Mouse (Mus musculus) C2C12 (cell line): ENCODE data around the gene Meaf6. TPM values are rescaled to one million over a fixed set of nuclear protein-coding genes. Genes with fewer than 3 reads are reported as not detected.

ENCODE experiments used
- H3K27me3 ChIP-seq: one replicate; pipeline ENCODE4 v1.6.1; 2011; ENCODE audit not compliant: control insufficient read depth, insufficient read depth, insufficient read length
- H3K36me3 ChIP-seq: one replicate; pipeline ENCODE4 v1.6.1; 2011; ENCODE audit not compliant: control insufficient read depth, insufficient read depth
- H3K4me3 ChIP-seq: one replicate; pipeline ENCODE4 v1.5.1; 2011; ENCODE audit warnings: mild to moderate bottlenecking, control low read depth; ENCODE audit not compliant: poor library complexity, insufficient read depth, severe bottlenecking
- H3K79me2 ChIP-seq: one replicate; pipeline ENCODE4 v1.6.1; 2011; ENCODE audit not compliant: control insufficient read depth, insufficient read depth
- H3K79me3 ChIP-seq: one replicate; pipeline ENCODE4 v1.6.1; 2011; ENCODE audit warnings: low read depth, control low read depth
- H3ac ChIP-seq: one replicate; pipeline ENCODE3; 2011; ENCODE audit warnings: low read depth; ENCODE audit not compliant: control insufficient read depth, insufficient read length
- CEBPB ChIP-seq: IDR thresholded peaks from one replicate; pipeline ENCODE4 v1.6.1; 2011; ENCODE audit warnings: low read depth, mild to moderate bottlenecking, control low read depth, moderate library complexity
- CTCF ChIP-seq: IDR thresholded peaks from one replicate; pipeline ENCODE4 v1.5.1; 2011; ENCODE audit not compliant: control insufficient read depth, insufficient read depth, insufficient read length
- FOSL1 ChIP-seq: IDR thresholded peaks from one replicate; pipeline ENCODE4 v1.8.0; 2011; ENCODE audit warnings: mild to moderate bottlenecking, low read length; ENCODE audit not compliant: poor library complexity, insufficient read depth, severe bottlenecking
- MAX ChIP-seq: IDR thresholded peaks from one replicate; pipeline ENCODE4 v1.6.1; 2011; ENCODE audit warnings: mild to moderate bottlenecking, control low read depth
- MYOD1 ChIP-seq: IDR thresholded peaks from one replicate; pipeline ENCODE4 v1.6.1; 2011; ENCODE audit warnings: low read depth; ENCODE audit not compliant: control insufficient read depth, insufficient read length
- MYOG ChIP-seq: IDR thresholded peaks from one replicate; pipeline ENCODE4 v1.6.1; 2011; ENCODE audit not compliant: control insufficient read depth, insufficient read length; ENCODE audit errors: extremely low read depth
- USF1 ChIP-seq: IDR thresholded peaks from one replicate; pipeline ENCODE4 v1.6.1; 2011; ENCODE audit warnings: low read depth, mild to moderate bottlenecking, control low read depth, moderate library complexity
- polyA plus RNA-seq: library from polyadenylated mRNA; unstranded; fragments of >200 nt; fragmentation: generic; extraction: Trizol; gene quantifications from one replicate; pipeline ENCODE4 v1.2.1, GENCODE M21; 2012; ENCODE audit warnings: missing spikeins

The Meaf6 gene
- polyA plus RNA-seq, 1 experiment = 31.3 TPM

DNA sequence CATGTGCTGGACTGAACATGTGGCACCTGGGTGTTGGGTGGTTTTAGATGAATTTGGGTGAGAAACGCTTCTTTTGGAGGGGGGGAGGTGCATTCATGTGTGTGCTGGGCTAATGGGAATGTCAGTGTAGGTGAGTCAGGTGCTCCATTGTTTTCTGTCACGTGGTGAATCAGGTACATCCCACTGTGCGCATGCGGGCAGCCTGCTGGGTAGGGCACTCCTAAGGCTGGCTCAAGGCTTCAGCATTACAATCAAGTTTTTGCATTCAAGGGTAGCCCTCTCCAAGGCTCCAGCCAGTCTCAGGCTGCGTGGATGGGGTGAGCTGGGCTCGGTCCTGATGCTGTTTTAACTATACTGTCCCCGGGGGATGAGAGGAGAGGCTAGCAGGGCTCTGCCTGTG is 77.8 kb downstream of the Meaf6 start:
- Histone ChIP-seq H3K4me3 (no peak overlapping the region), H3K79me3 (no peaks in the 10 kb centered on the region), H3K79me2 (no peaks in the 10 kb centered on the region), H3K36me3 (no peaks in the 10 kb centered on the region), H3ac (no peak overlapping the region), H3K27me3 (no peaks in the 10 kb centered on the region)
- TF ChIP-seq USF1 (no peak), FOSL1 (no peak), MYOG (no peak), CTCF (no peak), MAX (no peak), CEBPB (no peak), MYOD1 (no peak)

Other genes starting within 250 kb of the Meaf6 start
- gene Yrdc, start 234.5 kb upstream of the Meaf6 start, polyA plus RNA-seq = 78.9 TPM
- 67.6 TPM for gene 1110065P20Rik, start 233.9 kb upstream of the Meaf6 start, polyA plus RNA-seq
- 0.04 TPM for gene Maneal, start 223.0 kb upstream of the Meaf6 start, polyA plus RNA-seq
- not detected for gene Epha10, start 204.2 kb upstream of the Meaf6 start, polyA plus RNA-seq
- 6.5 TPM for gene 9930104L06Rik, start 148.1 kb upstream of the Meaf6 start, polyA plus RNA-seq
- 104 TPM for gene Cdca8, start 145.8 kb upstream of the Meaf6 start, polyA plus RNA-seq
- 0.04 TPM for gene Rspo1, start 98.7 kb upstream of the Meaf6 start, polyA plus RNA-seq
- 23.2 TPM for gene Gnl2, start 68.5 kb upstream of the Meaf6 start, polyA plus RNA-seq
- 0.04 TPM for gene Dnali1, start 19.4 kb upstream of the Meaf6 start, polyA plus RNA-seq
- gene Snip1, start 18.5 kb upstream of the Meaf6 start, polyA plus RNA-seq = 19.1 TPM
- 6.7 TPM for gene Zc3h12a, start 42.7 kb downstream of the Meaf6 start, polyA plus RNA-seq